Mouse (Mus musculus): ENCODE data around the gene Lrp10.

Lrp10 gene

GRCm38 (mm10) chr14:54477172-54477909 lies 13.4 kb downstream of the Lrp10 start:
- DNase-seq, result no peak

- DNase-seq, result peak; percentile 58 to 59
These were observed 15.5 kb downstream of the Lrp10 start for GRCm38 (mm10) chr14:54479451-54479920.

GRCm38 (mm10) chr14:54480673-54481072 lies 16.7 kb downstream of the Lrp10 start:
- no peak for DNase-seq

- no peak for DNase-seq
These were observed 17.5 kb downstream of the Lrp10 start for GRCm38 (mm10) chr14:54481402-54481801.

- peak in 1 of 2 experiments; percentile 47 for DNase-seq
These were observed 18.6 kb downstream of the Lrp10 start for GRCm38 (mm10) chr14:54482498-54482897.

GRCm38 (mm10) chr14:54485899-54486298 lies 22.0 kb downstream of the Lrp10 start:
- no peak for DNase-seq

- DNase-seq, result no peak
These were observed 23.8 kb downstream of the Lrp10 start for GRCm38 (mm10) chr14:54487732-54488131.

- DNase-seq, result no peak
These were observed 24.4 kb downstream of the Lrp10 start for GRCm38 (mm10) chr14:54488350-54488749.

- no peak for DNase-seq
These were observed 28.6 kb downstream of the Lrp10 start for GRCm38 (mm10) chr14:54492345-54493131.

GRCm38 (mm10) chr14:54493236-54493635 lies 29.3 kb downstream of the Lrp10 start:
- no peak for DNase-seq

- DNase-seq, result peak; percentile 45 to 73
These were observed 30.3 kb downstream of the Lrp10 start for GRCm38 (mm10) chr14:54494234-54494633.

- peak; percentile 55 for DNase-seq
These were observed 32.8 kb downstream of the Lrp10 start for GRCm38 (mm10) chr14:54496706-54497105.

GRCm38 (mm10) chr14:54499330-54499729 lies 35.4 kb downstream of the Lrp10 start:
- no peak for DNase-seq

- no peak for DNase-seq
These were observed 37.4 kb downstream of the Lrp10 start for GRCm38 (mm10) chr14:54501365-54501764.

- no peak for DNase-seq
These were observed 39.2 kb downstream of the Lrp10 start for GRCm38 (mm10) chr14:54503092-54503491.

- no peak for DNase-seq
These were observed 45.8 kb downstream of the Lrp10 start for GRCm38 (mm10) chr14:54509774-54510173.

GRCm38 (mm10) chr14:54516710-54517310 lies 52.9 kb downstream of the Lrp10 start:
- no peak for DNase-seq
